Mouse (Mus musculus) embryonic facial prominence, embryonic 14.5 days (tissue): ENCODE measurements around the gene Tas2r122. TPM values are rescaled to one million over a fixed set of nuclear protein-coding genes. Genes with fewer than 3 reads are reported as not detected.
"Not testable (repeated sequence)": the region's sequence is repeated elsewhere in the genome, so short reads cannot be mapped to it uniquely, and the experiment has no call there.

ENCODE experiments used
- ATAC-seq: fragments of 200-750 bp; cut with Nextera tagmentation; 2 replicates; pipeline ENCODE4 v1.8.0; 2017; ENCODE audit warnings: low read depth, moderate number of reproducible peaks, moderate TSS enrichment
- DNase-seq: peaks from one replicate; pipeline ENCODE4 v3.0.0-alpha.2; 2015; ENCODE audit warnings: low spot score
- H3K27ac ChIP-seq: fragments of 300-500 bp; sonication (generic); replicated peaks from 2 replicates; pipeline ENCODE4 v1.5.1; 2014; ENCODE audit warnings: low read depth, mild to moderate bottlenecking, low read length, moderate library complexity
- H3K27me3 ChIP-seq: fragments of 300-500 bp; sonication (generic); replicated peaks from 2 replicates; pipeline ENCODE4 v1.6.1; 2014; ENCODE audit warnings: low read length; ENCODE audit not compliant: control insufficient read depth, insufficient read depth
- H3K36me3 ChIP-seq: fragments of 300-500 bp; sonication (generic); 2 replicates; pipeline ENCODE4 v1.6.1; 2014; ENCODE audit warnings: low read length, mixed read lengths; ENCODE audit not compliant: control insufficient read depth, insufficient read depth
- H3K4me1 ChIP-seq: fragments of 300-500 bp; sonication (generic); 2 replicates; pipeline ENCODE4 v1.6.1; 2014; ENCODE audit warnings: antibody characterized with exemption, low read length; ENCODE audit not compliant: control insufficient read depth, insufficient read depth
- H3K4me2 ChIP-seq: fragments of 300-500 bp; sonication (generic); 2 replicates; pipeline ENCODE4 v1.6.1; 2014; ENCODE audit warnings: low read depth, mild to moderate bottlenecking, low read length, moderate library complexity, mixed read lengths
- H3K4me3 ChIP-seq: fragments of 300-500 bp; sonication (generic); 2 replicates; pipeline ENCODE4 v1.5.1; 2014; ENCODE audit warnings: low read depth, mild to moderate bottlenecking, low read length
- H3K9ac ChIP-seq: fragments of 300-500 bp; sonication (generic); 2 replicates; pipeline ENCODE4 v1.6.1; 2014; ENCODE audit warnings: low read depth, mild to moderate bottlenecking, low read length, moderate library complexity, mixed read lengths
- H3K9me3 ChIP-seq: fragments of 300-500 bp; sonication (generic); 2 replicates; pipeline ENCODE4 v1.6.1; 2016; ENCODE audit warnings: low read length; ENCODE audit not compliant: control insufficient read depth
- WGBS: fragments of 180-500 bp; shearing (Covaris S2); extraction: QIAGEN DNeasy Blood & Tissue Kit; methylation state at CpG from one replicate; pipeline ENCODE4 v1.1.7; 2014; 5-methylcytosine and 5-hydroxymethylcytosine counted together
- polyA plus RNA-seq: library from polyadenylated mRNA; unstranded; fragments of >200 nt; fragmentation: Nextera tagmentation; extraction: Ambion mirVana; gene quantifications from 2 replicates; pipeline ENCODE4 v1.2.1, GENCODE M21; 2014

The Tas2r122 gene
- not detected in 2 replicates for polyA plus RNA-seq

DNA sequence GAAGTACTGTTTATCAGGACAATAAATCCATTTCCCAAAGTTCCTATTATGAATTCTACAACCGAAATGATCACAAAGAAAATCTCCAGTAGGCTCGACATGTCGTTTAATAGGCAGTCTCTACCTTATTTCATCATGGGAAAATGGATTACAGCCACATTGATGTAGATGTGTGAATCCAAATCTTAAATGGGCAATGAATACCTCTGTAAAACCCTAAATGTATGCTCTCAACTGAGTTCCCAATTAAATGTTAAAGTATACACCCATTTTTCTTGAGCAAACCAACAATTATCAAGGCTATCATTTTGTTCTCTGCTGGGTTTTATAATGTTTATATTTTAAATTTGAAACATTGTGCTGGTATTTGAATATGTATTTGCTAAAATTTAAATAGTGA, at the start of gene Tas2r122:
TSS of gene Tas2r122 (minus strand) at position 101 of the 400 bp plus-strand sequence.
- 83% methylated on average over 3 of the region's 3 CpGs for WGBS
- H3K9ac ChIP-seq: no peak within 1 kb of the TSS
- H3K4me3 ChIP-seq: no peak within 1 kb of the TSS
- DNase-seq: no peak
- no peaks in the 10 kb centered on the region for H3K27me3 ChIP-seq
- no peaks in the 10 kb centered on the region for H3K9me3 ChIP-seq
- no peaks in the 10 kb centered on the region for H3K36me3 ChIP-seq
- no peak within 1 kb of the TSS for H3K27ac ChIP-seq
- no peaks in the 10 kb centered on the region for H3K4me1 ChIP-seq
- ATAC-seq: no peak
- no peak within 1 kb of the TSS for H3K4me2 ChIP-seq

DNA sequence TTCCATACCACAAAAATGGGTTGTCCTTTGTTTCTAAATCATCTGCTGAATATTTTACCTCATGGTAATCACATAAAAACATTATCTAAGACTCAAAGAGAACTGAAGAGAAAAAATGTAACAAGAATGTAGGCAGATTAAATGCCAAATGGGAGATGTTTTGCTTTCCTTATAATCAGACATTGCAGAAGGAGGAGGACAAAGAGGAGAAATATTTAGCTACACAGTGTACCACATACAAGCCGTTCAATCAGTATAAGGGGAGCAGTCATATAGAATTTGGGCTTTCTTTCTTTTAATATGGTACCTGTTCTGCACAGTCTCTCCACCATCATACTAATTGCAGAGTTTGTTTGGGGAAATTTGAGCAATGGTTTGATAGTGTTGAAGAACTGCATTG, 42.7 kb upstream of the Tas2r122 start, which contains the start of gene Tas2r124:
TSS of gene Tas2r124 (plus strand) at position 301 of the 400 bp plus-strand sequence.
- no peaks in the 10 kb centered on the region for H3K4me1 ChIP-seq
- H3K27me3 ChIP-seq: no peaks in the 10 kb centered on the region
- H3K27ac ChIP-seq: no peak within 1 kb of the TSS
- no peaks in the 10 kb centered on the region for H3K9me3 ChIP-seq
- DNase-seq (no peak), ATAC-seq (no peak)
- no peak within 1 kb of the TSS for H3K9ac ChIP-seq
- H3K4me2 ChIP-seq: no peak within 1 kb of the TSS
- H3K4me3 ChIP-seq: no peak within 1 kb of the TSS
- WGBS: 89% methylated on average over 1 of the region's 1 CpGs
- H3K36me3 ChIP-seq: no peaks in the 10 kb centered on the region

DNA sequence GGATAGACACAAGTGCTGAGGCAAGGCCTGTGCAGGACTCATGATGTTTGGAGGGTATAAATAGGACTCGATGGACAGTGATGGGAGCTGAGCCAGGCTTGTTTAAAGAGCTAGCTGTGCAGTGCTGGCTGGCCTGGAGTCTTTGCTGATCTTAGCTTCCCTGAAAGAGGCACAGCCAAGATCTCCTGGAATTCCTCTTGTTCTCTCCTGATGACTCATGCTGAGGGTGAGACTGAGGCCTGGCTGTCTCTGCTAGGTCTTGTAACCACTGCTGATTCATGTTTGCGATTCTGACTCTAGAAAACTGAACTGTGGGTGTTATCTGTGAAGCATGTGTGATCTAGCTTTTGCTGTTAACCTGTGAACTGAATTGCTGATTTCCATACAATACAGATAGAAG, 38.5 kb upstream of the Tas2r122 start:
- WGBS: 84% methylated on average over 2 of the region's 2 CpGs
- H3K4me3 ChIP-seq: no peak overlapping the region

GRCm38 (mm10) chr6:132737935-132738334, 26.2 kb upstream of the Tas2r122 start, which contains the start of gene Tas2r115:
Gene Tas2r115, minus strand, starts transcription at chr6:132738035.
- no peaks in the 10 kb centered on the region for H3K36me3 ChIP-seq
- H3K4me3 ChIP-seq: no peak within 1 kb of the TSS
- no peak for ATAC-seq
- no peaks in the 10 kb centered on the region for H3K9me3 ChIP-seq
- DNase-seq: no peak
- H3K27ac ChIP-seq: no peak within 1 kb of the TSS
- H3K4me1 ChIP-seq: no peaks in the 10 kb centered on the region
- H3K27me3 ChIP-seq: no peaks in the 10 kb centered on the region
- no peak within 1 kb of the TSS for H3K4me2 ChIP-seq
- H3K9ac ChIP-seq: no peak within 1 kb of the TSS
- 66% methylated on average over 2 of the region's 2 CpGs for WGBS

More for the DNA sequence above, 38.5 kb upstream of the Tas2r122 start:
- Histone ChIP-seq H3K9ac (no peak overlapping the region), H3K4me1 (no peaks in the 10 kb centered on the region), H3K4me2 (no peak overlapping the region), H3K27me3 (no peaks in the 10 kb centered on the region), H3K9me3 (no peaks in the 10 kb centered on the region), H3K36me3 (no peaks in the 10 kb centered on the region), H3K27ac (no peak overlapping the region)
- DNase-seq (no peak), ATAC-seq (no peak)

DNA sequence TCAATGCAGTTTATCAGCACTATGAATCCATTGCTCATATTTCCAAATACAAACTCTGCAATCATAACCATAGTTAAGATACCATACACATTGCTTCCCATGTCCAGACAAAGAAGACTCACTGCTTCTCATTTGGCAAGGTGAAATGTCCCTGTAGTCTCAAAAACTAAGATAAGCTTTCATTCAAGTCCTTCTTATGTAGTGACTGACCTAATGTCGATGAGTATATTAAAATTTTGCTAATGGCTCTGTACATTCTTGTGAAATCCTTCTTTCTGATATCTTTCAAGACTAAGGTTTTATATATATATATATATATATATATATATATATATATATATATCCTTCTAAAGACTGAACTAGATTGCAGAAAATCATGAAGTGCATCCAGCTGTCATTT, 10.8 kb downstream of the Tas2r122 start, which contains the start of gene Tas2r121:
TSS of gene Tas2r121 (minus strand) at position 101 of the 400 bp plus-strand sequence.
- Histone ChIP-seq H3K27me3 (no peaks in the 10 kb centered on the region), H3K9me3 (no peaks in the 10 kb centered on the region), H3K4me2 (no peak within 1 kb of the TSS), H3K27ac (no peak within 1 kb of the TSS), H3K4me1 (no peaks in the 10 kb centered on the region), H3K9ac (no peak within 1 kb of the TSS), H3K36me3 (no peaks in the 10 kb centered on the region), H3K4me3 (no peak within 1 kb of the TSS)
- 82% methylated on average over 1 of the region's 1 CpGs for WGBS
- ATAC-seq (no peak), DNase-seq (no peak)

DNA sequence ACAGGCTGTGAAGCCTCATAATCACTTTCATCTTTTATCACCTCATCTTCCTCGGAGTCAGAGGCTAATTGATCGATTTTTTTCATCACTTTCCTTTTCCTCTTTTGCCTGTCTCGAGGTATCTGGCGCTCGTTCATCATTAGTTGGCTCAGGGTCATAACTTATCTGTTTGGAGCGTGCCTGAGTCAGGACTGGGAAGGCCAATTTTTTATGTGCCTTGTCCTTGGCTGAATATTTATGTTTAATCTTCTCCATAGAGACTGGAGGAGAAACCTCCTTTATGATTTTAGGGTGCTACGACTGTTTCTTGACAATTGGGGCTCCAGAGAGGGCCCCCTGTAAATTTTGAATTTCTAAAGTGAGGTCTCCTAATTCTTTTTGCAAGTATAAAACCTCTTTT, 20.1 kb downstream of the Tas2r122 start:
- DNase-seq, H3K36me3 ChIP-seq, H3K27me3 ChIP-seq, H3K9me3 ChIP-seq, H3K4me3 ChIP-seq, H3K4me1 ChIP-seq, H3K27ac ChIP-seq, H3K9ac ChIP-seq, H3K4me2 ChIP-seq, ATAC-seq: not testable (repeated sequence)
- whole genome bisulfite sequencing: 81% methylated on average over 7 of the region's 7 CpGs

Other genes with a start within 250 kb of the Tas2r122 start
- gene Prh1, start 142.1 kb downstream of the Tas2r122 start, polyA plus RNA-seq: not detected in 2 replicates
- gene Prp2, start 116.0 kb downstream of the Tas2r122 start, polyA plus RNA-seq: not detected in 2 replicates
- gene A630073D07Rik, start 60.4 kb downstream of the Tas2r122 start, polyA plus RNA-seq: not detected in 2 replicates
- gene Tas2r120, start 55.0 kb downstream of the Tas2r122 start, polyA plus RNA-seq: not detected in 2 replicates
- not detected in 2 replicates for gene Tas2r121, start 10.9 kb downstream of the Tas2r122 start, polyA plus RNA-seq
- not detected in 2 replicates for gene Tas2r115, start 26.1 kb upstream of the Tas2r122 start, polyA plus RNA-seq
- gene Tas2r124, start 42.8 kb upstream of the Tas2r122 start, polyA plus RNA-seq: not detected in 2 replicates
- gene Tas2r102, start 50.2 kb upstream of the Tas2r122 start, polyA plus RNA-seq: not detected in 2 replicates
- gene Tas2r136, start 66.2 kb upstream of the Tas2r122 start, polyA plus RNA-seq: not detected in 2 replicates
- not detected in 2 replicates for gene Tas2r117, start 90.9 kb upstream of the Tas2r122 start, polyA plus RNA-seq
- not detected in 2 replicates for gene Tas2r123, start 135.2 kb upstream of the Tas2r122 start, polyA plus RNA-seq
- not detected in 2 replicates for gene Tas2r116, start 143.5 kb upstream of the Tas2r122 start, polyA plus RNA-seq
- gene Tas2r110, start 156.1 kb upstream of the Tas2r122 start, polyA plus RNA-seq: not detected in 2 replicates
- not detected in 2 replicates for gene Tas2r113, start 181.1 kb upstream of the Tas2r122 start, polyA plus RNA-seq
- gene Tas2r125, start 197.7 kb upstream of the Tas2r122 start, polyA plus RNA-seq: not detected in 2 replicates
- gene Tas2r129, start 239.2 kb upstream of the Tas2r122 start, polyA plus RNA-seq: not detected in 2 replicates
- not detected in 2 replicates for gene Tas2r131, start 246.0 kb upstream of the Tas2r122 start, polyA plus RNA-seq